Mouse (Mus musculus) testis, adult 2 months (tissue): ENCODE results near the gene Them5. TPM values are rescaled to one million over a fixed set of nuclear protein-coding genes. Genes with fewer than 3 reads are reported as not detected.

Experiments
- H3K27ac ChIP-seq: fragments of 200-500 bp; 2 replicates; pipeline ENCODE4 v1.5.1; 2012; ENCODE audit warnings: low read depth, low read length; ENCODE audit not compliant: control insufficient read depth, insufficient read depth
- H3K27me3 ChIP-seq: fragments of 200-500 bp; 2 replicates; pipeline ENCODE4 v1.6.1; 2012; ENCODE audit warnings: mild to moderate bottlenecking, low read length, moderate library complexity; ENCODE audit not compliant: control insufficient read depth, insufficient read depth
- H3K36me3 ChIP-seq: fragments of 200-500 bp; 2 replicates; pipeline ENCODE4 v1.6.1; 2012; ENCODE audit warnings: mild to moderate bottlenecking, low read length; ENCODE audit not compliant: control insufficient read depth, insufficient read depth
- H3K4me1 ChIP-seq: fragments of 200-500 bp; 2 replicates; pipeline ENCODE4 v1.6.1; 2012; ENCODE audit warnings: low read length; ENCODE audit not compliant: control insufficient read depth, insufficient read depth
- H3K4me3 ChIP-seq: fragments of 200-500 bp; 2 replicates; pipeline ENCODE4 v1.5.1; 2012; ENCODE audit warnings: low read depth, mild to moderate bottlenecking, low read length, moderate library complexity, mixed read lengths; ENCODE audit not compliant: control insufficient read depth
- CTCF ChIP-seq: fragments of 200-500 bp; IDR thresholded peaks from 2 replicates; pipeline ENCODE4 v1.5.1; 2012; ENCODE audit warnings: low read depth, mild to moderate bottlenecking, inconsistent platforms, low read length, moderate library complexity; ENCODE audit not compliant: control insufficient read depth, insufficient read depth, insufficient replicate concordance
- POLR2A ChIP-seq: fragments of 200-500 bp; IDR thresholded peaks from 2 replicates; pipeline ENCODE4 v1.6.1; 2012; ENCODE audit warnings: low read depth, mild to moderate bottlenecking, inconsistent platforms, low read length, moderate library complexity; ENCODE audit not compliant: control insufficient read depth
- polyA plus RNA-seq: library from polyadenylated mRNA; depleted of rRNA; stranded (reverse); fragments of >200 nt; gene quantifications from 2 replicates; pipeline ENCODE4 v1.2.3, GENCODE M21; 2012

Them5 gene
- polyA plus RNA-seq, 1 experiment = 0.11 TPM

DNA sequence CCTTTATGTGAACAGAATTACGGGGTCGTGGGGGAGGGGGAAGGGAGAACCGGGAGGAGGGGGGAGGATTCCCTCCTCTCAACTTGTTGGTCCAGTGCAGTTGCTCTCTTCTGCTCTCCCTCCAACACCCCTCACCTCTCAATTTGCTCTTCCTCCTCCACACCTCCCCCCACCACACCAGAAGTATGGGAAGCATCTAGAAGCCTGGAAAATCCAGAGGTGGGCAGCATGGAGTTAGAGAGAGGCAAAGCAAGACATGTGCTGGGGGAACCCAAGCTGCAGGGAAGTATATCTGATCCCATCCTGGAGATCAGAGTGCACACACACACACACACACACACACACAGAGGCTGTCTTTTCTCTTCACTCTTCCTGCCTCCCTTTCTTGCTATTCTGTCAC is 30.1 kb downstream of the Them5 start:
- Histone ChIP-seq H3K4me1 (peaks cover 24% of the 10 kb centered on the region), H3K27me3 (no peaks in the 10 kb centered on the region), H3K36me3 (no peaks in the 10 kb centered on the region), H3K4me3 (no peak overlapping the region), H3K27ac (no peak overlapping the region; the same call in 1 of the 2 replicates)
- TF ChIP-seq CTCF = no peak
- TF ChIP-seq POLR2A = no peak

DNA sequence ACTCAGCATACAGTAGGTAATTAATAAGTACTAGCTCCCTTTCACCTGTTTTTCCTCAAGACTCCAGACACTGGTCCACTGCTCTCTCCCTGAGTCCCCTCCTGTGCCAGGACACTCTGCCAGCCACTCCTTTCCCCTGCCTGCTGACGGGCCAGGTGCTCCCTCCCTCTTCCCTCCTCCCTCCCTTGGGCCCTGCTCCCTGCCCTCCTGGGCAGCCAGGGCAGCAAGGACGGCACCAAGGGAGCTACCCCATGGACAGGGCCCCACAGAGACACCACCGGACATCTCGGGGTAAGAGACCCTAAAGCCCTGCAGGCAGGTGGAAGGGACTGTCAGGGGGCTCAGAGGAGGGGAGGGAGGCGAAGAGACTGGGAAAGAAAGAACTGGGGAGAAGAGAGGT is 30.7 kb downstream of the Them5 start, which contains the start of gene Rorc:
TSS of gene Rorc (plus strand) at position 154 of the 400 bp plus-strand sequence.
- Histone ChIP-seq H3K4me1 (peaks cover 27% of the 10 kb centered on the region), H3K36me3 (no peaks in the 10 kb centered on the region), H3K27me3 (no peaks in the 10 kb centered on the region), H3K4me3 (peak within 1 kb of the TSS; percentile 46), H3K27ac (peak within 1 kb of the TSS; percentile 83)
- no peak for TF ChIP-seq CTCF
- TF ChIP-seq POLR2A = no peak

DNA sequence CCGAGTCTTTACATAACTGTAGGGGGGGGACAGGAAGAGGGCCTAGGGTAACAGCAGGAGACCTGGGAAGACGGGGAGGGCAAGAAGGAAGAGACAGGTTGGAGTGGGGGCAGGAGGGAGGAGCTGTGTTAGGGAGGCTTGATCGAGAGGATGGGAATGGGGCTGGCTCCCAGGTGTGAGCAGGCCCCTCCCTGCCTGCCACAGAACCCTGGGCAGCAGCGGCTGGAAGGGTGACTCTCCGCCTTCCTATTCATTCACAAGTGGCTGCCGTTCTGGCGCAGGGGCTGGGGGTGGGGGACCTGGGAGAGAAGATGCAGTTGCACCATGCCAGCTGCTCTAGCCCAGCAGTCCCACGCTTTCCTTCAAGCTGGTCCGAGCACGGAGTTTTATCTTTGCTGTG is 31.2 kb downstream of the Them5 start:
- H3K36me3 ChIP-seq = no peaks in the 10 kb centered on the region
- H3K4me1 ChIP-seq = peaks cover 27% of the 10 kb centered on the region
- H3K27ac ChIP-seq = no peak overlapping the region
- H3K4me3 ChIP-seq = peak overlapping the region; percentile 25
- no peak for TF ChIP-seq POLR2A
- no peak for TF ChIP-seq CTCF
- H3K27me3 ChIP-seq = no peaks in the 10 kb centered on the region

DNA sequence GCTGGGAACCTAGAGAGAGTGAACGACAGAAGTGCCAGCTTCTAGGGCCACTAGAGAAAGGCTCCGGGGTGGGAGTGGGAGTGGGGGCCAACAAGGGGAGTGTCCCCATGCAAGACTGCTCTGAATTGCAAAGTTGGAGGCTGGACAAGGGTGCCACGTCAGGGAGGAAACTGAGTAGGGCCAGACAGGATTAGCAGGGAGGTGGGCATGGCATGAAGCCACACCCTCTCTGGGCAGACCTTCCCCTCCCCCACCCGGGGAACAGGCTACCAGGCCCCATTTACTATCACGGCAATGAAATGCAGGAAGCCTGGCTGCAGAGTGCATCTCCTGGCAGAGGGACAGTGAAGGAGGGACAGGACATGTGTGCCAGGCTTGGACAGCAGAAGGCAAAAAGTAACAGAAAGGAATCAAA is 31.7 kb downstream of the Them5 start:
- TF ChIP-seq CTCF = no peak
- TF ChIP-seq POLR2A = no peak
- Histone ChIP-seq H3K4me1 (peaks cover 27% of the 10 kb centered on the region), H3K4me3 (no peak overlapping the region), H3K36me3 (no peaks in the 10 kb centered on the region), H3K27me3 (no peaks in the 10 kb centered on the region), H3K27ac (no peak overlapping the region)

- H3K4me3 ChIP-seq = no peak overlapping the region
- no peaks in the 10 kb centered on the region for H3K27me3 ChIP-seq
- no peak overlapping the region for H3K27ac ChIP-seq
- no peak for TF ChIP-seq POLR2A
- TF ChIP-seq CTCF = no peak
- peaks cover 27% of the 10 kb centered on the region for H3K4me1 ChIP-seq
- no peaks in the 10 kb centered on the region for H3K36me3 ChIP-seq
Measured at GRCm38 (mm10) chr3:94374636-94375035, 32.7 kb downstream of the Them5 start.

DNA sequence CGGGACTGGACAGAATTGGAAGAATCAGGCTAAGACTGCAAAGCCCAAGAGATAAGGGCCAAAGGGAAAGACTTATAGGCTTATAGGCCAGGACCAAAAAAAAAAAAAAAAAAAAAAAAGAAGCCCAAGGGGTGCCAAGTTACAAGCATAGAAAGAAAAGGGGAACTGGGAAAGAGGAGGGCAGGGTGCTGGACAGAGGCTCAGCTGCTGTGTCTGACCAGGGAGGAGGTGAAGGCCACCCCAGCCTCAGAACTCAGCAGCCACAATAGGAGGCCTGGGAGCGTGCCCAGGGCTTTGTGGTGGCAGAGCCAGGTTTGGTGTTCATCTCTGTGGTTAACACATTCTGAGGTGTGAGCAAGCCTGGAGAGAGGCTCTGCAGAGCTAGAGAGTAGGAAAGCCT is 33.2 kb downstream of the Them5 start:
- TF ChIP-seq CTCF = no peak
- no peak for TF ChIP-seq POLR2A
- Histone ChIP-seq H3K27ac (no peak overlapping the region), H3K4me3 (no peak overlapping the region), H3K4me1 (peaks cover 25% of the 10 kb centered on the region), H3K36me3 (no peaks in the 10 kb centered on the region), H3K27me3 (no peaks in the 10 kb centered on the region)

- peaks cover 24% of the 10 kb centered on the region for H3K4me1 ChIP-seq
- no peaks in the 10 kb centered on the region for H3K36me3 ChIP-seq
- H3K27me3 ChIP-seq = no peaks in the 10 kb centered on the region
- no peak for TF ChIP-seq CTCF
- no peak for TF ChIP-seq POLR2A
- no peak overlapping the region for H3K27ac ChIP-seq
- no peak overlapping the region for H3K4me3 ChIP-seq
Measured at GRCm38 (mm10) chr3:94375861-94376260, 34.0 kb downstream of the Them5 start.
